Mouse (Mus musculus) forebrain, embryonic 10.5 days (tissue): ENCODE data around the gene Svep1. TPM values are rescaled to one million over a fixed set of nuclear protein-coding genes. Genes with fewer than 3 reads are reported as not detected.

Source experiments
- DNase-seq: peaks from one replicate; pipeline ENCODE4 v3.0.0-alpha.2; 2017; ENCODE audit warnings: low spot score; ENCODE audit errors: extremely low spot score
- H3K27ac ChIP-seq: fragments of 300-500 bp; sonication (generic); 2 replicates; pipeline ENCODE4 v1.5.1; 2016; ENCODE audit warnings: mild to moderate bottlenecking
- H3K27me3 ChIP-seq: fragments of 300-500 bp; sonication (generic); 2 replicates; pipeline ENCODE4 v1.6.1; 2016; ENCODE audit warnings: mild to moderate bottlenecking; ENCODE audit not compliant: poor library complexity, severe bottlenecking
- H3K36me3 ChIP-seq: fragments of 300-500 bp; sonication (generic); replicated peaks from 2 replicates; pipeline ENCODE4 v1.6.1; 2016; ENCODE audit warnings: mild to moderate bottlenecking, moderate library complexity
- H3K4me1 ChIP-seq: fragments of 300-500 bp; sonication (generic); 2 replicates; pipeline ENCODE4 v1.6.1; 2016
- H3K4me3 ChIP-seq: fragments of 300-500 bp; sonication (generic); 2 replicates; pipeline ENCODE4 v1.5.1; 2016; ENCODE audit warnings: mild to moderate bottlenecking, moderate library complexity
- H3K9me3 ChIP-seq: fragments of 300-500 bp; sonication (generic); 2 replicates; pipeline ENCODE4 v1.6.1; 2016; ENCODE audit warnings: mild to moderate bottlenecking, moderate library complexity
- WGBS: fragments of 180-500 bp; shearing (Covaris S2); methylation state at CpG from one replicate; pipeline ENCODE4 v1.1.7; 2016; 5-methylcytosine and 5-hydroxymethylcytosine counted together
- polyA plus RNA-seq: library from polyadenylated mRNA; unstranded; fragments of >200 nt; fragmentation: Nextera tagmentation; extraction: Ambion mirVana; gene quantifications from 2 replicates; pipeline ENCODE4 v1.2.1, GENCODE M21; 2016

The Svep1 gene
- polyA plus RNA-seq, 1 experiment from 2014 or later, result 2.2 TPM

DNA sequence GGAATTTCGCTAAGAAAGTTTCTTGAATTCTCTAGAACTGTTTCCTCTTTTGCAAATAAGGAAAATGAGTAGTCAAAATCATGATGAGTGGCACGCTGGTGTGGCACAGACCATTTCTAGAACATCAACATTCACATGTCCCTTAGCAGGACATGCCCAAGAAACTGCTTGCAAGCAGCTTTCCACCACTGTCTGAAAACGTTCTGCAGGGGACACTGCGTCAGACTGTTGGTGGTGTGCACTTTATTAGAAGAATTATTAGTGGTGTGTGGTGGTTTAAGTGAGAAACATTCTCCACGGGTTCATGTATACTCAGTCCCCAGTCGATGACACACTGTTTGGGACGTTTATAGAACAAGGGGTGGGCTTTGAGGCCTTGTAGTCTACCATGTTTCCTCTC, 40.9 kb downstream of the Svep1 start:
- Histone ChIP-seq H3K4me1 (no peaks in the 10 kb centered on the region), H3K9me3 (no peaks in the 10 kb centered on the region), H3K36me3 (no peaks in the 10 kb centered on the region), H3K27ac (no peak overlapping the region), H3K4me3 (no peak overlapping the region), H3K27me3 (no peaks in the 10 kb centered on the region)
- no peak for DNase-seq
- 86% methylated on average over 7 of the region's 7 CpGs for WGBS

DNA sequence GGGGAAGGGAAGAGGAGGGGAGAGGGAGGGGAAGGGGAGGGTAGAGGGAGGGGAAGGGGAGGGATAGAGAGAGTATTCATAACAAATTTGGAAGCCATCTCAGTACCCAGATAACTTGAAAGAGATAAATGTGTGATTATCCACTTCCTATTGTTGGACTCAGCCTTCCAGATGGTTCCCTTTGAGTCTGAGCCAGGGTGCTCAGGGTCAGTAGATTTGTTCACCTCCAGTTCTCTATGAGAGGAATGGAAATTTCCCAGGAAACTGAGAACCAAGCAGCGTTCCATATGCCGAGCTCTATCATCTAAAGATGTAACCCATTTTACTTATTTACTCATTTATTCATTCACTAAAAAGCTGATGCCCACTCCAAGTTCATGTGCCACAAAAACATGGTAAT, 44.8 kb downstream of the Svep1 start:
- 94% methylated on average over 2 of the region's 2 CpGs for WGBS
- H3K9me3 ChIP-seq, result no peaks in the 10 kb centered on the region
- peaks cover 4% of the 10 kb centered on the region; the same call in 1 of the 2 replicates for H3K4me1 ChIP-seq
- DNase-seq, result no peak
- no peaks in the 10 kb centered on the region for H3K36me3 ChIP-seq
- H3K27me3 ChIP-seq, result no peaks in the 10 kb centered on the region
- no peak overlapping the region for H3K27ac ChIP-seq
- H3K4me3 ChIP-seq, result no peak overlapping the region

DNA sequence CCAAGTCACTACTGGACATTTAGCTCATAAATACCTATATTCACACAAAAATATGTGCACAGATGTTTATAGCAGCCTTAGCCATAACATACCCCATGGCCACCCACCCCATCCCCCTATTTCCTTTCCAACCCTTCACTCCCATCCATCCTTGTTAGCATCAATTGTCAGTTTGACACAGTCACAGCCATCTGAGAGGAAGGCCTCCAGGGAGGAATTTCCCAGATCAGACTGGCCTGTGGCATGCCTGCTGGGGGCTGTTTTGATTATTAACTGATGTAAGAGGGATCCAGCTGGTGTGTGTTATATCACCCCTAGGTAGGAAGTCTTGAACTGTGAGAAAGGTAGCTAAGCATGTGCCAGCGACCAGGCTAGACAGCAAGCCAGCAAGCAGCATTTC, 47.1 kb downstream of the Svep1 start:
- Histone ChIP-seq H3K9me3 (no peaks in the 10 kb centered on the region), H3K4me1 (peaks cover 4% of the 10 kb centered on the region; the same call in 1 of the 2 replicates), H3K27ac (no peak overlapping the region), H3K36me3 (no peaks in the 10 kb centered on the region), H3K4me3 (no peak overlapping the region), H3K27me3 (no peaks in the 10 kb centered on the region)
- WGBS, result 89% methylated on average over 1 of the region's 1 CpGs
- DNase-seq, result no peak

DNA sequence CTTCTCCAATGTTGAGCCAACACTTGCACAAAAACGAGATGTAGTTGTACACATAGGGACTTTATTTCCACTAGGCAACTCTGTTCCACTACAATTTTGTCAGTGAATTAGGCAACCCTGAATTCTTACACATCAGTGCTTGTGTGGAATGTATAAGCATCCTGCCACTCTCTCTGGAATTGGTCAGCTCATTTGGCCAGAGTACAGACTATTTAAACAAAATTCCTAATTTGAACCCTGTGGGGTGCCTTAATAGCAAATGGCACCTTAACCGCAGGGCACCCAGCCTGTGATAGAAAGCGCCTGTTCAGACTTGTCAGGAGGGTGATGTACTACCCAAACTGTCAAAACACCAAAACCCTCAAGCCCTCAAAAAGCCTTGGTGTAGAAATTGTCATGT, 56.4 kb downstream of the Svep1 start:
- H3K4me3 ChIP-seq, result no peak overlapping the region
- DNase-seq, result no peak
- H3K4me1 ChIP-seq, result peaks cover 4% of the 10 kb centered on the region; the same call in 1 of the 2 replicates
- H3K36me3 ChIP-seq, result no peaks in the 10 kb centered on the region
- 77% methylated on average over 3 of the region's 3 CpGs for WGBS
- H3K9me3 ChIP-seq, result peaks cover 4% of the 10 kb centered on the region; the same call in 1 of the 2 replicates
- no peak overlapping the region for H3K27ac ChIP-seq
- H3K27me3 ChIP-seq, result no peaks in the 10 kb centered on the region

DNA sequence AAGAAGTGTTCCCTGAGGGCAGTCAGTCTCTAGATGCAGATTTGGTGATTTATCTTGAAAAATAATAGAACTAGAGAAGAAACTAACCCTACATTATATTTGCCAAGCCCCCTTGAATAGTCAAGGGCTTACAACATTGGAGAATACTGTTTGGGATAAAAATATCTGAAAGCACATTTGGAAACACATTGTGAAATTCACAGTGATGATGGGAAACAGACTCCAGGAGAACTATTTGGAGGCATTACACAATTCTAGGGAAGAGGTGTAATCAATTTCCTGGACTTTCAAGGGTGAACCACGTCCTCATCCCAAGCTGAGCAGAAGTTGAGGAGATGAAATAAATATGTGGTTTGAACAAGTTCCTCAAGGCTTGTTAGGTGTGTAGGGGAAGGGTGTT, 57.5 kb downstream of the Svep1 start:
- Histone ChIP-seq H3K4me1 (peaks cover 4% of the 10 kb centered on the region; the same call in 1 of the 2 replicates), H3K27me3 (no peaks in the 10 kb centered on the region), H3K4me3 (no peak overlapping the region), H3K36me3 (no peaks in the 10 kb centered on the region), H3K27ac (no peak overlapping the region), H3K9me3 (peaks cover 4% of the 10 kb centered on the region; the same call in 1 of the 2 replicates)
- no peak for DNase-seq
- 70% methylated on average over 1 of the region's 1 CpGs for WGBS

DNA sequence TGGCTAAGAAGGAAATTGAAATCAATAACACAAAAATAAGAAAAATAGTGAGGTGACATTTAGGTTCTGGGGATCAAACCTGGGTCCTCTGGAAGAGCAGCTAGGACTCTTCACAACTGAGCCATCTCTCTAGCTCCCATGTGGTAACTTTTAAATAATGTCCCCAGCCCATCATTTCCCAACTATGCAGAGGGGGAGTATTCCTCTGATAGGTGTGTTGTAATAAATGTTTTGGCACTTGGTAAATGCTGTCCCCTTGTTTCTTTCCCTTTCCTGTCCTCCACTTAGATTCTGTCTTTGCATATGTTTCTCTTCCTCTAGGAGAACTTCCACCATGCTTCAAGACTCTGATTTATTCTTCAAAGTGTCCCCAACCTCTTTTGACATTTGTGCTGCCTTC, 58.1 kb downstream of the Svep1 start:
- Histone ChIP-seq H3K4me3 (no peak overlapping the region), H3K27me3 (no peaks in the 10 kb centered on the region), H3K4me1 (peaks cover 4% of the 10 kb centered on the region; the same call in 1 of the 2 replicates), H3K36me3 (no peaks in the 10 kb centered on the region), H3K27ac (no peak overlapping the region), H3K9me3 (peaks cover 4% of the 10 kb centered on the region; the same call in 1 of the 2 replicates)
- no peak for DNase-seq

DNA sequence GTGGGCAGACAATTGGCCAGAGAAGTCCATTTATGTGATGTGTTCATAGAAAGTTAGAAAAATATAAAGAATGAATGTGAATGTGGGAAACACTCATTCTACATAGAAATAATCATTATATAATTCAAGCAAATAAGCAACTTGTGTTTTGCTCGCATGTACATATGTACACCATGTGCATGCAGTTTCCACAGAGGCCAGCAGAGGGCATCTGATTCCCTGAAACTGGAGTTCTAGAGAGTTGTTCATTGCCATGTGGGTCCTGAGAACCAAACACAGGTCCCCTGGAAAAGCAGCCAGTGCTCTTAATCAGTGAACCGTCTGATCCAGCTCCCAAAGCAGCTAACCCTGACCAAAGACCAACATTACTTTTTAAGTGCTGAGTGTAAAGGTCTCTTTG, 60.0 kb downstream of the Svep1 start:
- Histone ChIP-seq H3K27me3 (no peaks in the 10 kb centered on the region), H3K9me3 (peaks cover 4% of the 10 kb centered on the region; the same call in 1 of the 2 replicates), H3K27ac (no peak overlapping the region), H3K36me3 (no peaks in the 10 kb centered on the region), H3K4me1 (peaks cover 4% of the 10 kb centered on the region; the same call in 1 of the 2 replicates), H3K4me3 (no peak overlapping the region)
- DNase-seq, result no peak
- 95% methylated on average over 2 of the region's 2 CpGs for WGBS

DNA sequence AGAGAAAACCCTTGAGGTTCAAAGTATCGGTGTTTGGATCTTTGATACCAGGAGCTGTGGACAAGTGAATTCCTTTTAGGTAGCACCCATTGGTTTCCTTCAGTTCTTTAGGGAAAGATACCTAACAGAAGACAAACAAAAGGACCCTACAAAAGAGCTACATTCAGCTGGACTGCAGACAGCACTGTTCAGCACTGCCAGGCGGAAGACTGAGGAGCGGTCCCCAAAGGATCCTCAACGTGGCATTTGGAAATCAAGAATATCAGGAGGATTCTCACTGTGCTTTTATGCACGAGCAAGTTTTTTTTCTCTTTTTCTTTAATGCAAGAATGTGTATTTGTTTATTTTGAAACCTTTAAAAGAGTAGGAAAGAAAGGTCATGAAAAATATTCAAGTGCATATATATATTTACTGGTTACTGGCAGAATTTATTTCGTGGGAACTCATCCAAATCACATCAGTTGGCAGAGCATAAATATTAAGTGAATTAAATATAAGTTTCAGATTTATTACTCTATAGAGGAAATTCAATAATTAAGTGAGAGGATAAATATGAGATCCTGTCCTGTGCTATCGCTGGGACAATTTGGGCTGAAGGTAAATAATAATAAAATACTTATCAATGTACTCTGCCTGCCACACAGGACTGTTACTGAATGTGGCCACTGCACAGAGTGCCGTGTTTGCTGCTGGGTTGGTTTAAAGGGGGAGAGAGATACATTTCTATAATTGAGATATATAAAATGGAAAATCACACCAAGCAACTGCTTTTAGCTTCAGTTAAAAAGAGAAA, 66.7 kb downstream of the Svep1 start:
- DNase-seq, result no peak
- no peaks in the 10 kb centered on the region for H3K9me3 ChIP-seq
- 87% methylated on average over 8 of the region's 8 CpGs for WGBS

DNA sequence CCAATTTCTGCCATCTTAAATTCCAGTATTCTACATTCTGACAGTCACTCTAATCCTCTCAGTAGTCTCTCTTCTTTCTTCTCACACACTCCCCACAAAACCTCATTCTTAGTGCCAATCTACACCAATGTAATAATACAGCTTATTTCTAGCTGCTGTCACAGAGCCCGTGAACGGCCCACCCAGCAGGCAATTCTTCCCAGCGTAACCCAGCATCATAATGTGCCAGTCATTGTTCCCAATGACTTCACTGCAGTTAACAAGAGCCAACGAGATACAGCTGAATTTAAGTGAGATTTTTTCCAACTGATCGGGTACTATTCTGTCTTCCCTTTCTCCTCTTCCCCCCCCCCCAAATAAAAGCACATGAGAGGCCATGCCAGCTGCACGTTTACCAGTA, 67.4 kb downstream of the Svep1 start:
- no peak overlapping the region for H3K4me3 ChIP-seq
- DNase-seq, result no peak
- H3K27ac ChIP-seq, result no peak overlapping the region
- no peaks in the 10 kb centered on the region for H3K4me1 ChIP-seq
- H3K27me3 ChIP-seq, result peaks cover 5% of the 10 kb centered on the region; the same call in 1 of the 2 replicates
- no peaks in the 10 kb centered on the region for H3K36me3 ChIP-seq
- H3K9me3 ChIP-seq, result no peaks in the 10 kb centered on the region
- 73% methylated on average over 6 of the region's 6 CpGs for WGBS

More for the DNA sequence above, 66.7 kb downstream of the Svep1 start:
- no peaks in the 10 kb centered on the region for H3K4me1 ChIP-seq
- H3K36me3 ChIP-seq, result no peaks in the 10 kb centered on the region
- H3K4me3 ChIP-seq, result no peak overlapping the region
- no peak overlapping the region for H3K27ac ChIP-seq
- H3K27me3 ChIP-seq, result peaks cover 4% of the 10 kb centered on the region; the same call in 1 of the 2 replicates

DNA sequence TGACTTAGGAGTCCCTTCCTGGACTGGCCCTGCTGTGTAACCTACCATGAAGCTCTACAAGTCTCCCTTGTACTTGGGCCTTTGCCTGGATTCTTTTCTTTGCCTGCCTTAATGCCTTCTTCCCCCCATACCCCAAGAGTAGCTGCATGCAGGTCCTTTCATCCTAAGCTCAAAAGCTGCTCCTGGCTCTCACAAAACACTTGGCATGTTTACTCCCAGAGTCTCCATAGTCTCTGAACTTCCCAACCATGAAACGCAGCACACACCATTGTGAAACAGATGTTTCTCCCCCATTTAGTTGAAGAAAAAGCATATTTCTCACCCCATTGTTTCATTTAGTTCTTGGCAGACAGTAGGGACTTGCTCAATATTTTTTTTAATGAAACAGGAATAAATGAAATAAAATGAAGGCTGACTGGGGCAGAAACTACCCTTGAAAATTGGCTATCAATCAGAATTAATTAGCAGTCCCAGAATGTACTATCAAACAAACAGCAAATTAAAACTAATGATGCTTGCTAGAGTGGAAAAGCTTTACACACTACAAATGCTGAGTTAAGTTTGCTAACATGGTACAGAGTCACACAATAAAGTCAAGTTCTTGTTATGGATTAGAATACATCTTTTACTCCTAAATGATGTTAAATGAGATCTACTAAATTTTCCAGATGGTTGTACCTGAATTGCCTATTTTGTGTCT, 72.9 kb downstream of the Svep1 start:
- Histone ChIP-seq H3K9me3 (no peaks in the 10 kb centered on the region), H3K36me3 (no peaks in the 10 kb centered on the region), H3K4me3 (no peak overlapping the region), H3K27ac (no peak overlapping the region), H3K4me1 (peaks cover 7% of the 10 kb centered on the region), H3K27me3 (peaks cover 5% of the 10 kb centered on the region; the same call in 1 of the 2 replicates)
- DNase-seq, result no peak
- 63% methylated on average over 1 of the region's 1 CpGs for WGBS

DNA sequence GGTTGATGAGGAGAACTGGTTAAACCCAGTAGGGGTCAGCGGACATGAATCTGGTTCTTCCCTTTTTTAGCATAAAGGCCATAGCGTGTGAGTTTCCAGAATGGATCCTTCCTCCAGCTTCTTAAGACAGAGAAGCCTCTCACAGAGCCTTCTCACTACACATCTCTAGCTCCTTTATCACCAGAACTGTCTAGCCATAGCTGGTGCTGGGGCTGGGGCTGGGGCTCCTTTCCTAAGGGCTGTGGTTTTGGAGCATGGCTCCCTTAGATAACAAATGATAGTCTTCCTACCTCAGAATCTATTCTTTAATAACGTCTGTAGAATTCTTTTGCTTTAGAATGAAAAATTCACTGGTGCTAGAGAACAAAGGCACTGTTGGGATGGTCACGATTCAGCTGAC, 76.8 kb downstream of the Svep1 start:
- DNase-seq, result no peak
- 89% methylated on average over 4 of the region's 4 CpGs for WGBS

DNA sequence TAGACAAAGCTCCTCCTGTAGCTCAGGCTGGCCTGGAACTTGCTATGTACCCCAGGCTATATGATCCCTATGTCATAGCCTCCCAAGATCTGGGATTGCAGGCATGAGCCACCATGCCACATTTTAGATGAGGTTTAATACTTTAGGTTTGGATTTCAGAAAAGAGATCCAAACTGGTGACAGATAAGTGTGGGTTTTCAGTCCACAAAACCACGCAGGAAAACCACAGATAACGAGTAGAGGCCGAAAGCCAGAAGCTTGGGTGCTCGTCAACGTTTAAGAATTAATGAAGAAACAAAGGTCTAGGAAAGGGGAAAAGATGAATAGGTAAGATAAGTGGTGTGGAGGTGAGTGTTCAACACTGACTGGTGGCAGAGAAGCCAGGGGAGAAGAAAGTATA, 79.6 kb downstream of the Svep1 start:
- Histone ChIP-seq H3K4me1 (no peaks in the 10 kb centered on the region), H3K27me3 (no peaks in the 10 kb centered on the region; the same call in 1 of the 2 replicates), H3K4me3 (no peak overlapping the region), H3K36me3 (no peaks in the 10 kb centered on the region), H3K27ac (no peak overlapping the region), H3K9me3 (no peaks in the 10 kb centered on the region)
- no peak for DNase-seq
- WGBS, result 82% methylated on average over 5 of the region's 5 CpGs

More for the DNA sequence above, 76.8 kb downstream of the Svep1 start:
- Histone ChIP-seq H3K27ac (no peak overlapping the region), H3K27me3 (no peaks in the 10 kb centered on the region; the same call in 1 of the 2 replicates), H3K36me3 (no peaks in the 10 kb centered on the region), H3K4me1 (peaks cover 7% of the 10 kb centered on the region), H3K4me3 (no peak overlapping the region), H3K9me3 (no peaks in the 10 kb centered on the region)

DNA sequence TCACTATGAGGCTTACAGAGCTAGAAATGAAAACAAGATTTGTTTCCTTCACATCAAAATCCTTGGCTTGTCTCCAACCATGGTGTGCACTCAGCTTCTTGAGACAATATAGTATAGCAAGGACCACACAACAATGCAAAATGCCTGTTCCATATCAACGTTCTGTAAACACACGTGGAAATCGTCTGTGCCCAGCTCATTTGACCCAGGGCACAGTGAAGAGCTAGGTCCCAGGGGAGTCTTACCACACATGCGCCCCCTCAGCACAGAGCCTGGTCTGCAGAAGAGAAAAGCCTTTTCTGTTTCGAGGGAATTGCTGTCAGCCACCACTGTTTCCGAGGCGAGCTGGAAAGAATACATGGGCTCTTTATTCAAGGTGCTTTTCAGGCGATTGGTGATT, 91.2 kb downstream of the Svep1 start:
- WGBS, result 69% methylated on average over 8 of the region's 8 CpGs

More for the DNA sequence above, 91.2 kb downstream of the Svep1 start:
- Histone ChIP-seq H3K36me3 (no peaks in the 10 kb centered on the region), H3K4me3 (no peak overlapping the region), H3K27me3 (no peaks in the 10 kb centered on the region), H3K9me3 (no peaks in the 10 kb centered on the region), H3K27ac (no peak overlapping the region), H3K4me1 (peaks cover 5% of the 10 kb centered on the region)
- DNase-seq, result no peak
